In the genomic region with DNA sequence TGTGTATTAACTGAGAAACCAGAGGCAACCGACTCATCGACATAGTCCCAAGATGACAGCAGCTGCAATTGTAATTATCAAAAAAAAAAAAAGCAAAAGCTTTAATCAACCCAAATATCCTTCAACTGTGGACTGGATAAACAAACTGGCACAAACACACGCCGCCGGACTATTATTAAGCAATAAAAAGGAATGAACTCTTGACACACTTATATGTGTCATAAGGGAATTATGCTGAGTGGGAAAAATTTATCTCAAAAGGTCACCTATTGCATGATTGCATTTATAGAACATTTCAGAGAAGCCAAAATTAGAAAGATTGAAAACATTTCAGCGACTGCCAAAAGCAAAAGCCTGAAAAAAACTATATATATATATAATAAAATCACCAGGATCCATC, we compare ENCODE assay signal across 23 mouse cellular contexts. TPM values are rescaled to one million over a fixed set of nuclear protein-coding genes. Genes with fewer than 3 reads are reported as not detected.
DNase-seq lines count a peak whose midpoint lies in the region; ATAC-seq lines count a peak whose summit lies in the region.
"Had no signal": no experiment of that assay in that cellular context is flagged by ENCODE, and none has a peak within 500 bp of the region (broad histone marks: within the 10 kb centered on the region; RNA-seq: fewer than 3 reads in every experiment).

No protein-coding gene starts in this region.

- WGBS in lung, embryonic 16.5 days: 68% methylated on average over 6 of the region's 6 CpGs
- 80% methylated on average over 6 of the region's 6 CpGs for WGBS in heart, embryonic 10.5 days

- H3K9me3 ChIP-seq in lung, embryonic 16.5 days (ENCODE audit: control insufficient read depth, low read length): no peaks in the 10 kb centered on the region
- H3K9me3 ChIP-seq in heart, embryonic 10.5 days: no peaks in the 10 kb centered on the region
- H3K9me3 ChIP-seq: embryonic facial prominence, embryonic 10.5 days; embryonic facial prominence, embryonic 12.5 days; forebrain, embryonic 13.5 days; forebrain, embryonic 15.5 days; G1E had no signal

- peak; percentile 49; the same call in 1 of the 2 replicates for ATAC-seq in lung, embryonic 16.5 days (ENCODE audit: low read depth)
- ATAC-seq: CD4-positive, CD25-positive, alpha-beta regulatory T cell, adult 4 months; forebrain, embryonic 13.5 days; forebrain, embryonic 15.5 days; forebrain, postnatal 0 days had no signal

- H3K4me2 ChIP-seq in lung, embryonic 16.5 days (ENCODE audit: low read depth, low read length): no peak overlapping the region
- H3K4me2 ChIP-seq: embryonic facial prominence, embryonic 12.5 days; forebrain, embryonic 13.5 days; forebrain, embryonic 15.5 days had no signal

- H3K9ac ChIP-seq in lung, embryonic 16.5 days (ENCODE audit: low read length): no peak overlapping the region
- H3K9ac ChIP-seq: embryonic facial prominence, embryonic 12.5 days; forebrain, embryonic 13.5 days; forebrain, embryonic 15.5 days; forebrain, postnatal 0 days had no signal

- no peak overlapping the region for H3K27ac ChIP-seq in lung, embryonic 16.5 days (ENCODE audit: low read length)
- H3K27ac ChIP-seq in heart, embryonic 10.5 days: no peak overlapping the region
- H3K27ac ChIP-seq: embryonic facial prominence, embryonic 10.5 days; embryonic facial prominence, embryonic 12.5 days; forebrain, embryonic 13.5 days; forebrain, embryonic 15.5 days had no signal

- no peak for DNase-seq in lung, postnatal 36 days
- DNase-seq in 3T3-L1 (ENCODE audit: low read depth, low spot score): peak; percentile 33
- DNase-seq in NIH3T3 (ENCODE audit: low read depth): peak; percentile 59
- no peak for DNase-seq in heart, embryonic 10.5 days (ENCODE audit: low spot score)
- DNase-seq in natural killer cell, adult 2 months (ENCODE audit: low spot score in 2 of 2): no peak
- DNase-seq: adrenal gland, adult 8-10 months; adrenal gland, postnatal 14 days; adrenal gland, postnatal 36 days; B cell, adult 2 months; cerebellum, adult 11-12 months; cerebellum, adult 2 months; cerebellum, adult 9-10 months; cerebellum, postnatal 10 days; cerebellum, postnatal 25 days; forebrain, postnatal 0 days had no signal

- no peaks in the 10 kb centered on the region for H3K27me3 ChIP-seq in lung, embryonic 16.5 days (ENCODE audit: control insufficient read depth, insufficient read depth, low read depth, low read length)
- H3K27me3 ChIP-seq in heart, embryonic 10.5 days (ENCODE audit: insufficient read depth, poor library complexity, severe bottlenecking): no peaks in the 10 kb centered on the region
- H3K27me3 ChIP-seq: CH12.LX; embryonic facial prominence, embryonic 12.5 days; forebrain, embryonic 15.5 days had no signal

- no peaks in the 10 kb centered on the region for H3K36me3 ChIP-seq in lung, embryonic 16.5 days (ENCODE audit: control insufficient read depth, insufficient read depth, low read length)
- H3K36me3 ChIP-seq in heart, embryonic 10.5 days: no peaks in the 10 kb centered on the region
- H3K36me3 ChIP-seq: embryonic facial prominence, embryonic 10.5 days; embryonic facial prominence, embryonic 12.5 days; forebrain, embryonic 15.5 days; G1E had no signal

- no peak overlapping the region for H3K4me3 ChIP-seq in lung, embryonic 16.5 days (ENCODE audit: low read length)
- no peak overlapping the region for H3K4me3 ChIP-seq in heart, embryonic 10.5 days
- H3K4me3 ChIP-seq: embryonic facial prominence, embryonic 10.5 days; embryonic facial prominence, embryonic 12.5 days; forebrain, embryonic 13.5 days; forebrain, embryonic 15.5 days had no signal

- no peaks in the 10 kb centered on the region for H3K4me1 ChIP-seq in lung, embryonic 16.5 days (replicated peaks; ENCODE audit: control insufficient read depth, insufficient read depth, low read length)
- no peaks in the 10 kb centered on the region for H3K4me1 ChIP-seq in heart, embryonic 10.5 days
- H3K4me1 ChIP-seq: embryonic facial prominence, embryonic 10.5 days; embryonic facial prominence, embryonic 12.5 days; forebrain, embryonic 13.5 days; forebrain, embryonic 15.5 days had no signal

RNA-seq across cellular contexts. Expression of gene Ophn1, which starts 40.0 kb away (rescaled TPM):
- polyA plus RNA-seq in lung, embryonic 16.5 days (2015; fragmentation: Nextera tagmentation; extraction: Ambion mirVana): 19.1 and 19.3 TPM in 2 replicates
- polyA plus RNA-seq in heart, embryonic 10.5 days (2016; fragmentation: Nextera tagmentation; extraction: Ambion mirVana): 9.1 and 9.8 TPM in 2 replicates
- polyA plus RNA-seq: G1E had no signal

Comparison
In these comparisons a context has a peak if more than half of its experiments do, and no peak if none do; other contexts are left out.
1. DNase-seq: peak in 3T3-L1 (single experiment) and NIH3T3 (single experiment); none in lung, postnatal 36 days (single experiment), heart, embryonic 10.5 days (single experiment) and natural killer cell, adult 2 months (0 of 2).